Mouse (Mus musculus) midbrain, embryonic 11.5 days (tissue): Measurements from ENCODE around the gene Acot7. TPM values are rescaled to one million over a fixed set of nuclear protein-coding genes. Genes with fewer than 3 reads are reported as not detected.
"Not testable (repeated sequence)": the region's sequence is repeated elsewhere in the genome, so short reads cannot be mapped to it uniquely, and the experiment has no call there.

Source experiments
- ATAC-seq: fragments of 200-750 bp; cut with Nextera tagmentation; 2 replicates; pipeline ENCODE4 v1.8.0; 2017; ENCODE audit warnings: moderate TSS enrichment, moderate library complexity; ENCODE audit not compliant: low FRiP score
- DNase-seq: peaks from one replicate; pipeline ENCODE4 v3.0.0; 2015; ENCODE audit warnings: low spot score; ENCODE audit errors: missing footprints
- H3K27ac ChIP-seq: fragments of 300-500 bp; sonication (generic); 2 replicates; pipeline ENCODE4 v1.5.1; 2014; ENCODE audit warnings: low read depth, low read length
- H3K27me3 ChIP-seq: fragments of 300-500 bp; sonication (generic); 2 replicates; pipeline ENCODE4 v1.6.1; 2014; ENCODE audit warnings: mild to moderate bottlenecking, low read length, moderate library complexity, mixed read lengths; ENCODE audit not compliant: control insufficient read depth, insufficient read depth
- H3K36me3 ChIP-seq: fragments of 300-500 bp; sonication (generic); 2 replicates; pipeline ENCODE4 v1.6.1; 2014; ENCODE audit warnings: mild to moderate bottlenecking, low read length, moderate library complexity, mixed read lengths; ENCODE audit not compliant: control insufficient read depth, insufficient read depth
- H3K4me1 ChIP-seq: fragments of 300-500 bp; sonication (generic); 2 replicates; pipeline ENCODE4 v1.6.1; 2014; ENCODE audit warnings: low read length; ENCODE audit not compliant: control insufficient read depth, insufficient read depth
- H3K4me2 ChIP-seq: fragments of 300-500 bp; sonication (generic); 2 replicates; pipeline ENCODE4 v1.6.1; 2014; ENCODE audit warnings: mild to moderate bottlenecking, moderate library complexity
- H3K4me3 ChIP-seq: fragments of 300-500 bp; sonication (generic); 2 replicates; pipeline ENCODE4 v1.5.1; 2014; ENCODE audit warnings: low read depth, low read length
- H3K9ac ChIP-seq: fragments of 300-500 bp; sonication (generic); 2 replicates; pipeline ENCODE4 v1.6.1; 2014; ENCODE audit warnings: low read length
- H3K9me3 ChIP-seq: fragments of 300-500 bp; sonication (generic); 2 replicates; pipeline ENCODE4 v1.6.1; 2016; ENCODE audit warnings: low read length; ENCODE audit not compliant: control insufficient read depth
- WGBS: fragments of 180-500 bp; shearing (Covaris S2); extraction: QIAGEN DNeasy Blood & Tissue Kit; methylation state at CpG from one replicate; pipeline ENCODE4 v1.1.7; 2014; 5-methylcytosine and 5-hydroxymethylcytosine counted together
- polyA plus RNA-seq: library from polyadenylated mRNA; unstranded; fragments of >200 nt; fragmentation: Nextera tagmentation; extraction: Ambion mirVana; gene quantifications from 2 replicates; pipeline ENCODE4 v1.2.1, GENCODE M21; 2014

Gene Acot7
- polyA plus RNA-seq, 1 experiment from 2014 or later, result 93.5 TPM

DNA sequence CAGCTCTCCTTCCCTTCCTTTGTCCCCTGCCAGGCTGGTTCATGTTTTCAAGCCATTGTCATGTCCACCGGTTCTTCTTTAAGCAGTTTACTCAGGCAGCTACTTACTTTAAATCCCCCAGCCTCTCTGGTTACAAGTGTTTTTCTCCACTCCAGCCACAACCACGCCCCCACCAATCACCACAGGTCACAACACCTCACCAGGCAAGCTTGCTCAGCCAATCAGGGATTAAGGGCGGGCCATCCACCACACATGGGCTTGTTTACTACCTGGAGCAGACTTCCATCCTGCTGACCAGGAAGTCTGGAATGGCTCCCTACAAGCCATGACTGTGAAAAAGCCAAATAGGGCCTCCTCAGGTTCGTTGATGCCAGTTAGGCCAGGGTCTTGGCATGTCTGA is 52.4 kb downstream of the Acot7 start:
- DNase-seq, ATAC-seq, H3K27me3 ChIP-seq, H3K36me3 ChIP-seq, H3K9ac ChIP-seq, H3K4me2 ChIP-seq, H3K27ac ChIP-seq, H3K9me3 ChIP-seq, H3K4me3 ChIP-seq, H3K4me1 ChIP-seq: not testable (repeated sequence)
- WGBS, result 36% methylated on average over 4 of the region's 4 CpGs

DNA sequence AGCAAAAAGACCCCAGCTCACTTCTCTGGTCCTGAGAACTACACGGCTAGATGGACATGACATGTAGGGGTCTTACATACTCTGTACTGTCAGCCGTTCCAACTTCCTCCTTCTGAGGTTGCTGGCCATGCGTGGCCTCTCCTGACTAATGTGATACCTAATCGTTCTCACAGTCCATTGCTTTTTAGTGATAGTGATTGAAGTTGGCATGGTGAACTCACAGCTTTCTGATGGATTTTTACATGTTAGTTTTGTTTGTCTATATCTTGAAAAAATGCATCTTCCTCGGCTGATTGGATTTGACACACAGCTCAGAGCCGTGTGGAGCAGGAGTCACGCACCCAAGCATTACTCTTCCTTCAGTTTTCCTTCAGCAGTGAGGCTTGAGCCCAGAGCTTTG is 53.4 kb downstream of the Acot7 start:
- WGBS, result 90% methylated on average over 7 of the region's 7 CpGs
- Histone ChIP-seq H3K9ac (no peak overlapping the region), H3K9me3 (no peaks in the 10 kb centered on the region), H3K27me3 (no peaks in the 10 kb centered on the region), H3K4me1 (no peaks in the 10 kb centered on the region), H3K4me3 (no peak overlapping the region), H3K27ac (no peak overlapping the region), H3K4me2 (no peak overlapping the region), H3K36me3 (no peaks in the 10 kb centered on the region)
- DNase-seq (no peak), ATAC-seq (no peak)

DNA sequence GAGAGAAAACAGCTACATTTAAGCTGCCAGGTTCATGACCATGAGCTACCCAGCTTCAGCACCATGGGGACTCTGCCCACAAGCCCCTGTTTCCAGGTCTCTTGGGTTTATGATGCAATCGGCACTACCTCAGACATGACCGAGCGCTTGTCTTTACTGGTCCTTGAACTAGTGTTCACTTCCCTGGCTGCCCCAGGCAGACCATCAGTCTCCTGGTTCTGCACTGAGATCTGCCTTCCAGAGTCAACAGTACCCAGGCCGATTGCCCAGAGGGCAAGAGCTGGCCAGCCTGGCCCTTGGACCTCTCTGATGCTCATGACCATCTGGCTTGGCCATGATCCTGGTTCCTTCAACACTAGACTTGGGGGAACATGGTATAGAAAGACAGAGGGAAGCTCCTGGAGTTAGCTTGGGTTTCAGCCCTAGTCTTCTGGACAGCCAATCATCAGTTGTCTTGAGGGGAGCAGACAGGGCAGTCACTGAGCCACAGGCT is 54.5 kb downstream of the Acot7 start:
- Histone ChIP-seq H3K27ac (no peak overlapping the region), H3K4me3 (no peak overlapping the region), H3K27me3 (no peaks in the 10 kb centered on the region), H3K9me3 (no peaks in the 10 kb centered on the region), H3K9ac (no peak overlapping the region), H3K36me3 (no peaks in the 10 kb centered on the region), H3K4me2 (no peak overlapping the region), H3K4me1 (no peaks in the 10 kb centered on the region)
- ATAC-seq (no peak), DNase-seq (peak; percentile 67)
- 96% methylated on average over 4 of the region's 4 CpGs for WGBS

DNA sequence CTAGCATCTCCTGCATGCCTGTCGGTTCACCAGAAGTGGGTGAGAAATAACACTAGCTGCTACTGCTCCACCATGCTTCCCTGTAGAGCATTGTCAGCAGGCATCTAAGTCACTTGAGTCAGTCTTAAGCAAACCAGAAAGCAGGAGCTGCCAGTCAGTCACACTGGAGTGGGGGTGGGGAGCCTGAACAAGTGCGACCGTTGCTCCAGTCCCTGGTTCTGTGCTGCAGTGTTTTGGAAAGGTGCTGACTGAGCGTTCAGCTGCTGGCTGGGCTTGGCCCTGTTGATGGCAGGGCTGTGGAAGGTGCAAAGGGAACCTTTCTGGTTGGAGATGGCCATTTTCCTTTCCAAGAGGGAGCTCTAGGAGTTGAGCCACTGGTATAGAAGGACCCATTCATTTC is 62.0 kb downstream of the Acot7 start:
- H3K27me3 ChIP-seq, result no peaks in the 10 kb centered on the region
- no peak overlapping the region for H3K9ac ChIP-seq
- 67% methylated on average over 4 of the region's 4 CpGs for WGBS
- no peak overlapping the region for H3K4me3 ChIP-seq
- no peak overlapping the region for H3K27ac ChIP-seq
- no peak for ATAC-seq
- H3K4me2 ChIP-seq, result no peak overlapping the region
- no peaks in the 10 kb centered on the region for H3K4me1 ChIP-seq
- no peaks in the 10 kb centered on the region for H3K9me3 ChIP-seq
- no peak for DNase-seq
- no peaks in the 10 kb centered on the region for H3K36me3 ChIP-seq

DNA sequence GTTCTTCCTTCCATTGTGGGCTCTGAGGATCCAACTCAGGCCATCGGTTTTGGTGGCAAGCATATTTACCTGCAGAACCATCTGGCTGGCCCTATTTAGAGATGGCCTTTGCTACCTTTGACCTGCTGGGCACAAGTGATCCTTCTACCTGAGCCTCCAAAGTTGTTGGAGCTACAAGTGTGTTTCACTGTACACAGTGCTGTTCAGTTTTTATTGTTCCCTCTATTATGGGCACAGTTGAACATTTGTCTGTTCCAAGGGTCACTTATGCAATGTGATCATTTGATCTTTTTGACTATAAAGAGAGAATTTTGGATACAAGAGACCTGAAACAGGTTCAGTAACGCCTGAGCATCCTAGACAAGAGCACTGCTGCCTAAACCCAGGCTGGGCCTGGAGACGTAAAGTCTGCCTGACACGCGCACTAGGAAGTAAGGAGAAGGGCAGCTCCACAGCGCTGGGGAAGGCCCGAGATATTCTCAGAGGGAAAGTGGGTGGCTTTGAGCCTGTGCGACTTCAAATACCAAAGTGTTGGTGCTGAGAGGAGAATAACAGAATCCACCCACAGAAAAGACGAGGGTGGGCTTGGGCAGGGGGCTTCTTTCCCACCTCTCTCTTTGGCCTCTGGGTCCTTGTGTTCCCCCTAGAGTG is 65.4 kb downstream of the Acot7 start:
- WGBS, result 94% methylated on average over 9 of the region's 9 CpGs
- no peak overlapping the region for H3K9ac ChIP-seq
- H3K27me3 ChIP-seq, result no peaks in the 10 kb centered on the region
- DNase-seq, result no peak
- H3K9me3 ChIP-seq, result no peaks in the 10 kb centered on the region
- H3K36me3 ChIP-seq, result no peaks in the 10 kb centered on the region
- H3K4me3 ChIP-seq, result no peak overlapping the region
- ATAC-seq, result no peak
- no peak overlapping the region for H3K4me2 ChIP-seq
- H3K27ac ChIP-seq, result no peak overlapping the region
- no peaks in the 10 kb centered on the region for H3K4me1 ChIP-seq

DNA sequence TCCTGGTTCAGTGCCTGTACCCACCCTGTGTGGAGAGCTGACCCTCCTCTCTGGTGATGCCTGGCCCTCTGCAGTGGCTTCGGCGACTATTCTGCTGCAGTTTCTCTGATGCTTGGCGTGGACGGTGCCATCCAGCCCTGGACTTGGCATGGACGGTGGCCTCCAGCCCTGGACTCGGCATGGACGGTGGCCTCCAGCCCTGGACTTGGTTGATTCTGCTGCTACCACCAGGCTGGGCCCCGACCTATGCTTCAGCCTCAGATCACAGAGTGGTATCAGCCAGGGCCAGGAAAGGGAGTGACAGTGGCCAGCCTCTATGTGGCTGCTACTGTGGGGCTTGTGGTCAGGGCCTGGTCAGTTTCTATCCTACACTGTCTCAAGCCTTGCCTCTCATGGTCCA is 66.0 kb downstream of the Acot7 start:
- no peaks in the 10 kb centered on the region for H3K27me3 ChIP-seq
- DNase-seq (no peak), ATAC-seq (no peak)
- 95% methylated on average over 8 of the region's 8 CpGs for WGBS
- no peak overlapping the region for H3K27ac ChIP-seq
- no peak overlapping the region for H3K4me2 ChIP-seq
- H3K9me3 ChIP-seq, result no peaks in the 10 kb centered on the region
- no peak overlapping the region for H3K9ac ChIP-seq
- no peaks in the 10 kb centered on the region for H3K4me1 ChIP-seq
- no peak overlapping the region for H3K4me3 ChIP-seq
- no peaks in the 10 kb centered on the region for H3K36me3 ChIP-seq

DNA sequence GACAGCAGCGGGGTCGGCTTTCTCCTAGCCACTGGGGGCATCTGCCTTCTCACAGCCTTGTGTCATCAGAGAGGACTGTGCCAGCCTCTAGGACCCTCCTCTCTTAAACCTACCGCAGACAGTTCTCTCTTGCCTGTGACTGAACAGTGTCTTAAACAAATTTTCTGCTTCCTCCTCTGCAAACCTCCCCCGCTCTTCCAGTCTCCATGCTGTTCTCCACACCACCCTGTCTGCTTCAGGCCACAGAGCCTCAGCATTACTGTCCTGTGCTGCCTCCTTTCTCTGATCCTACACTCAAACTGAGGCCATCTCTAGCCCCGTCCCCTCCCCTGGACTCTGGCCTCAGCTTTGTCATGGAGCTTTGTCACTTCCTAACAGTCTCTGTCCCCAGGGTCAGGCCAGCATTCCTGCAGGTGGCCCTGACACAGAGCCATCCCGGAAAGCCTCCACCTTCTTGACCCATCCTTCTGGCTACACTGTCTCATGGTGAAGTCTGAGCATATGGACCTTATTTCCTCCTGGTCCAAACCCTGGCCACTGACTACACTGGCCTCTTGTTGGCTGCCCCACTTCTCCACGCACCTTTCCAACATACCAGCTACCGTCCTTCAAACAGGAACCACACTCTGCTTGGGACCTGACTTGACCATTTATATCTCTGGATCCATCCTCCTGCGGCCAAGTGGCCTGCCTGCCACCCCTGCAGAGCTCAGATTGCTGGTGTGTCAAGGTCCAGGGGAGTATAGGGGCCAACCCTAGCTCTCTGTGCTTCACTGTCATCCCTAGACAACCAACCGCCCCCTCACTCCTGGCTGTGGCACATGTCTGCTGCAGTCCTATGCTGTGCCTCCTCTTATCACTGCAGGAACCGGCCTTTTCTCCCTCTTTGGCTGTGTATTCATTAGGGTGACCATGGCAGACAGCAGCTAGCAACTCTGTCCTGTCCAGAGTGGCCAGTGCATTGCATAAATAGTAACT is 66.9 kb downstream of the Acot7 start:
- Histone ChIP-seq H3K4me2 (no peak overlapping the region), H3K4me3 (no peak overlapping the region), H3K4me1 (no peaks in the 10 kb centered on the region), H3K27me3 (no peaks in the 10 kb centered on the region), H3K9ac (no peak overlapping the region), H3K27ac (no peak overlapping the region), H3K36me3 (no peaks in the 10 kb centered on the region), H3K9me3 (no peaks in the 10 kb centered on the region)
- ATAC-seq (no peak), DNase-seq (no peak)
- WGBS, result 90% methylated on average over 11 of the region's 11 CpGs

DNA sequence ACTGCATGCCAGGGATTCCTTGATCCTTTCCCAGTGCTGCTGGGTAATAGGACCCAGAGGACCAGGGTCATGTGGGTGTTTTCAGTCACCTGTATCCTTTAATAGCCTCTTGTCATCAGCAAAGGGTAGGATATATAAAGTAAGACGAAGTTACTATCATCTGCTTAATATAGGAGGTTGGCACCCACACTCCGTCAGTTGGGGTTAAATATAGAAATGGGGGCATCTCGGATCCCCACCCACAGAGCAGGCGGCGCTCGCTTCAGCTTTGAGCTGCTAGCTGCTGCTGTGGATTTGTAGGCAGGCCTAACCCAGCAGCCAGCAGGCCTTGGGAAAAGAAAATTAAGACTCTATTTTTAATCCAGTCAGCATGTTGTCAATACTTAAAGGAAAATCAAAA is 68.1 kb downstream of the Acot7 start:
- Histone ChIP-seq H3K4me1 (no peaks in the 10 kb centered on the region), H3K4me2 (no peak overlapping the region), H3K9ac (no peak overlapping the region), H3K27ac (no peak overlapping the region), H3K9me3 (no peaks in the 10 kb centered on the region), H3K4me3 (no peak overlapping the region), H3K27me3 (no peaks in the 10 kb centered on the region), H3K36me3 (no peaks in the 10 kb centered on the region)
- DNase-seq, result no peak
- WGBS, result 88% methylated on average over 6 of the region's 6 CpGs
- ATAC-seq, result no peak

DNA sequence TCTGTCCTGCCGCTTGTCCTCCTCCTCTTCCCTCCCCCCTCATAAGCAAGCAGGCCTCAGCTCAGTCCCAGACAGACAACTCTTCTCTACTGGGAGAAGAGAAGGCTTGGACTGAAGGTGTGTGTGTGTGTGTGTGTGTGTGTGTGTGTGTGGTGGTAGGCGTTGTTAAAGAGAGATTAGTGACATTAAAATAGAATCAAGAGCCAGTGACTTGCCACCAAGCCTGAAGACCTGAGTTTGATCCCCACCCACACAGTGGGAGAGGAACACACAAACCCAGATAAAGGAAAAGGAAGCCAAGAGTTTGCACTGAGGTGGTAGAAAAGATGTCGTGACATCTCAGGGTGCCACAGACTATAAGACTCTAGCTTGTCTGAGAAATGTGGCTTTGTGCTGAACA is 69.3 kb downstream of the Acot7 start:
- Histone ChIP-seq H3K36me3 (no peaks in the 10 kb centered on the region), H3K4me3 (no peak overlapping the region), H3K9me3 (no peaks in the 10 kb centered on the region), H3K4me1 (no peaks in the 10 kb centered on the region), H3K9ac (no peak overlapping the region), H3K27ac (no peak overlapping the region), H3K4me2 (no peak overlapping the region), H3K27me3 (no peaks in the 10 kb centered on the region)
- no peak for DNase-seq
- no peak for ATAC-seq
- 85% methylated on average over 3 of the region's 3 CpGs for WGBS
